Mouse (Mus musculus): ENCODE results near the gene Ccdc162. TPM values are rescaled to one million over a fixed set of nuclear protein-coding genes. Genes with fewer than 3 reads are reported as not detected.

The Ccdc162 gene
- polyA plus RNA-seq, 1 experiment: not detected

GRCm38 (mm10) chr10:41537226-41537982 is 179.0 kb downstream of the Ccdc162 start:
- Histone ChIP-seq H3K27ac (ENCODE audit: insufficient read depth, low read depth, low read length) (no peak overlapping the region), H3K4me3 (ENCODE audit: insufficient read depth, low read depth, low read length) (no peak overlapping the region), H3K4me1 (ENCODE audit: control insufficient read depth, insufficient read depth, low read length) (no peaks in the 10 kb centered on the region)
- 53% methylated on average over 4 of the region's 4 CpGs for WGBS
- TF ChIP-seq POLR2A (IDR thresholded peaks at IDR 0.05; ENCODE audit: insufficient read depth, low read depth, low read length): no peak
- TF ChIP-seq CTCF (IDR thresholded peaks at IDR 0.05; ENCODE audit: insufficient read depth, low read depth, low read length): no peak

GRCm38 (mm10) chr10:41536714-41537113 is 179.7 kb downstream of the Ccdc162 start:
- 92% methylated on average over 1 of the region's 1 CpGs for WGBS
- no peak overlapping the region for H3K4me3 ChIP-seq (ENCODE audit: insufficient read depth, low read depth, low read length)
- TF ChIP-seq POLR2A (IDR thresholded peaks at IDR 0.05; ENCODE audit: insufficient read depth, low read depth, low read length): no peak
- TF ChIP-seq CTCF (IDR thresholded peaks at IDR 0.05; ENCODE audit: insufficient read depth, low read depth, low read length): no peak

GRCm38 (mm10) chr10:41535991-41536390 is 180.4 kb downstream of the Ccdc162 start:
- WGBS: 88% methylated on average over 2 of the region's 2 CpGs
- no peak overlapping the region for H3K4me3 ChIP-seq (ENCODE audit: insufficient read depth, low read depth, low read length)
- TF ChIP-seq CTCF (IDR thresholded peaks at IDR 0.05; ENCODE audit: insufficient read depth, low read depth, low read length): no peak
- no peak for TF ChIP-seq POLR2A (IDR thresholded peaks at IDR 0.05; ENCODE audit: insufficient read depth, low read depth, low read length)
- no peaks in the 10 kb centered on the region for H3K4me1 ChIP-seq (ENCODE audit: control insufficient read depth, insufficient read depth, low read length)
- no peak overlapping the region for H3K27ac ChIP-seq (ENCODE audit: insufficient read depth, low read depth, low read length)

More at GRCm38 (mm10) chr10:41536714-41537113, 179.7 kb downstream of the Ccdc162 start:
- H3K4me1 ChIP-seq (ENCODE audit: control insufficient read depth, insufficient read depth, low read length): no peaks in the 10 kb centered on the region
- H3K27ac ChIP-seq (ENCODE audit: insufficient read depth, low read depth, low read length): no peak overlapping the region

GRCm38 (mm10) chr10:41529972-41530371 is 186.5 kb downstream of the Ccdc162 start:
- TF ChIP-seq POLR2A (IDR thresholded peaks at IDR 0.05; ENCODE audit: insufficient read depth, low read depth, low read length): no peak
- no peak for TF ChIP-seq CTCF (IDR thresholded peaks at IDR 0.05; ENCODE audit: insufficient read depth, low read depth, low read length)
- no peak overlapping the region for H3K4me3 ChIP-seq (ENCODE audit: insufficient read depth, low read depth, low read length)
- no peak overlapping the region for H3K27ac ChIP-seq (ENCODE audit: insufficient read depth, low read depth, low read length)
- WGBS: 82% methylated on average over 5 of the region's 5 CpGs
- no peaks in the 10 kb centered on the region for H3K4me1 ChIP-seq (ENCODE audit: control insufficient read depth, insufficient read depth, low read length)

GRCm38 (mm10) chr10:41525696-41526095 is 190.7 kb downstream of the Ccdc162 start:
- 53% methylated on average over 1 of the region's 1 CpGs for WGBS

GRCm38 (mm10) chr10:41523386-41523785 is 193.0 kb downstream of the Ccdc162 start:
- no peak for TF ChIP-seq POLR2A (IDR thresholded peaks at IDR 0.05; ENCODE audit: insufficient read depth, low read depth, low read length)
- TF ChIP-seq CTCF (IDR thresholded peaks at IDR 0.05; ENCODE audit: insufficient read depth, low read depth, low read length): no peak
- Histone ChIP-seq H3K4me1 (ENCODE audit: control insufficient read depth, insufficient read depth, low read length) (0 out of 2 replicates have a peak, but pooled peaks cover 2% of the 10 kb centered on the region), H3K27ac (ENCODE audit: insufficient read depth, low read depth, low read length) (no peak overlapping the region), H3K4me3 (ENCODE audit: insufficient read depth, low read depth, low read length) (no peak overlapping the region)
- WGBS: 72% methylated on average over 3 of the region's 3 CpGs

More at GRCm38 (mm10) chr10:41525696-41526095, 190.7 kb downstream of the Ccdc162 start:
- Histone ChIP-seq H3K4me1 (ENCODE audit: control insufficient read depth, insufficient read depth, low read length) (0 out of 2 replicates have a peak, but pooled peaks cover 2% of the 10 kb centered on the region), H3K27ac (ENCODE audit: insufficient read depth, low read depth, low read length) (no peak overlapping the region), H3K4me3 (ENCODE audit: insufficient read depth, low read depth, low read length) (no peak overlapping the region)
- no peak for TF ChIP-seq POLR2A (IDR thresholded peaks at IDR 0.05; ENCODE audit: insufficient read depth, low read depth, low read length)
- TF ChIP-seq CTCF (IDR thresholded peaks at IDR 0.05; ENCODE audit: insufficient read depth, low read depth, low read length): no peak

- no peak for TF ChIP-seq CTCF (IDR thresholded peaks at IDR 0.05; ENCODE audit: insufficient read depth, low read depth, low read length)
- no peak for TF ChIP-seq POLR2A (IDR thresholded peaks at IDR 0.05; ENCODE audit: insufficient read depth, low read depth, low read length)
- 3% methylated on average over 5 of the region's 5 CpGs for WGBS
- Histone ChIP-seq H3K27ac (ENCODE audit: insufficient read depth, low read depth, low read length) (no peak overlapping the region), H3K4me3 (ENCODE audit: insufficient read depth, low read depth, low read length) (no peak overlapping the region), H3K4me1 (ENCODE audit: control insufficient read depth, insufficient read depth, low read length) (0 out of 2 replicates have a peak, but pooled peaks cover 2% of the 10 kb centered on the region)
These were observed 196.1 kb downstream of the Ccdc162 start for GRCm38 (mm10) chr10:41520410-41520673.

- Histone ChIP-seq H3K4me3 (ENCODE audit: insufficient read depth, low read depth, low read length) (peak overlapping the region; percentile 84), H3K4me1 (ENCODE audit: control insufficient read depth, insufficient read depth, low read length) (0 out of 2 replicates have a peak, but pooled peaks cover 2% of the 10 kb centered on the region), H3K27ac (ENCODE audit: insufficient read depth, low read depth, low read length) (peak overlapping the region; percentile 72)
- TF ChIP-seq CTCF (IDR thresholded peaks at IDR 0.05; ENCODE audit: insufficient read depth, low read depth, low read length) (no peak), POLR2A (IDR thresholded peaks at IDR 0.05; ENCODE audit: insufficient read depth, low read depth, low read length) (no peak)
- under 1% methylated on average over 65 of the region's 65 CpGs for WGBS
These were observed 196.6 kb downstream of the Ccdc162 start for GRCm38 (mm10) chr10:41519640-41520409.

All from olfactory bulb, adult 2 months (tissue).